Mouse (Mus musculus) ES-E14 (cell line): ENCODE data around the gene Golga7b. TPM values are rescaled to one million over a fixed set of nuclear protein-coding genes. Genes with fewer than 3 reads are reported as not detected.

ENCODE experiments used
- DNase-seq: peaks from one replicate; pipeline ENCODE4 v3.0.0-alpha.2; 2013; ENCODE audit warnings: low read depth, low spot score
- H3K27ac ChIP-seq: 2 replicates; pipeline ENCODE4 v1.5.1; 2012; ENCODE audit warnings: low read depth, mild to moderate bottlenecking, low read length, moderate library complexity, mixed read lengths; ENCODE audit not compliant: poor library complexity, insufficient read depth, severe bottlenecking
- H3K36me3 ChIP-seq: 2 replicates; pipeline ENCODE4 v1.6.1; 2012; ENCODE audit warnings: mild to moderate bottlenecking, low read length, moderate library complexity, mixed read lengths; ENCODE audit not compliant: control insufficient read depth, poor library complexity, insufficient read depth, severe bottlenecking
- H3K4me1 ChIP-seq, 2 experiments: fragments of 150-350 bp in 1 of 2; sonication (generic) in 1 of 2; 2 replicates each; pipeline ENCODE4 v1.6.1; 2012; ENCODE audit warnings: low read length in 2 of 2, mild to moderate bottlenecking in 1 of 2, mixed read lengths in 1 of 2; ENCODE audit not compliant: control insufficient read depth in 2 of 2, insufficient read depth in 2 of 2, poor library complexity in 1 of 2
- H3K4me3 ChIP-seq, 2 experiments: fragments of 150-350 bp in 1 of 2; sonication (generic) in 1 of 2; 2 replicates each; pipeline ENCODE4 v1.5.1; 2012; ENCODE audit warnings: low read length in 2 of 2, low read depth in 1 of 2, mild to moderate bottlenecking in 1 of 2, mixed read lengths in 1 of 2; ENCODE audit not compliant: insufficient read depth in 1 of 2, poor library complexity in 1 of 2, severe bottlenecking in 1 of 2
- H3K9ac ChIP-seq: 2 replicates; pipeline ENCODE4 v1.6.1; 2012; ENCODE audit warnings: low read depth, mild to moderate bottlenecking, low read length, mixed read lengths; ENCODE audit not compliant: poor library complexity, insufficient read depth, severe bottlenecking
- H3K9me3 ChIP-seq: fragments of 150-350 bp; sonication (generic); 2 replicates; pipeline ENCODE4 v1.6.1; 2012; ENCODE audit warnings: low read depth, mild to moderate bottlenecking, low read length; ENCODE audit not compliant: control insufficient read depth, insufficient read depth
- CHD2 ChIP-seq: IDR thresholded peaks from 2 replicates; pipeline ENCODE4 v1.6.1; 2014; ENCODE audit warnings: mild to moderate bottlenecking, low read depth, low read length, inconsistent platforms
- HCFC1 ChIP-seq: IDR thresholded peaks from 2 replicates; pipeline ENCODE4 v1.6.1; 2012; ENCODE audit warnings: low read length, inconsistent platforms, borderline replicate concordance; ENCODE audit not compliant: insufficient read depth
- MAFK ChIP-seq: IDR thresholded peaks from 2 replicates; pipeline ENCODE4 v1.6.1; 2014; ENCODE audit warnings: mild to moderate bottlenecking, low read depth, low read length, inconsistent platforms; ENCODE audit not compliant: insufficient read depth
- ZC3H11A ChIP-seq: IDR thresholded peaks from 2 replicates; pipeline ENCODE4 v1.6.1; 2012; ENCODE audit warnings: low read depth, mild to moderate bottlenecking, inconsistent platforms, low read length, borderline replicate concordance
- ZNF384 ChIP-seq: IDR thresholded peaks from 2 replicates; pipeline ENCODE4 v1.6.1; 2012; ENCODE audit warnings: low read depth, low read length, inconsistent platforms
- in situ Hi-C, 2 experiments: fragments of 600-800 bp; cut with MboI; formaldehyde crosslinking; loops; one replicate each; pipeline ENCODE4 v1.15.1; 2025; ENCODE audit warnings: low sequenced_read_pairs in 2 of 2, inconsistent platforms in 1 of 2; ENCODE audit not compliant: unreplicated experiment in 2 of 2
- total RNA-seq: library from RNA; depleted of rRNA; stranded (reverse); fragments of 300-350 nt; gene quantifications from 2 replicates; pipeline ENCODE4 v1.2.3, GENCODE M21; 2012

Gene Golga7b
- total RNA-seq, 1 experiment, result 0.09 TPM

DNA sequence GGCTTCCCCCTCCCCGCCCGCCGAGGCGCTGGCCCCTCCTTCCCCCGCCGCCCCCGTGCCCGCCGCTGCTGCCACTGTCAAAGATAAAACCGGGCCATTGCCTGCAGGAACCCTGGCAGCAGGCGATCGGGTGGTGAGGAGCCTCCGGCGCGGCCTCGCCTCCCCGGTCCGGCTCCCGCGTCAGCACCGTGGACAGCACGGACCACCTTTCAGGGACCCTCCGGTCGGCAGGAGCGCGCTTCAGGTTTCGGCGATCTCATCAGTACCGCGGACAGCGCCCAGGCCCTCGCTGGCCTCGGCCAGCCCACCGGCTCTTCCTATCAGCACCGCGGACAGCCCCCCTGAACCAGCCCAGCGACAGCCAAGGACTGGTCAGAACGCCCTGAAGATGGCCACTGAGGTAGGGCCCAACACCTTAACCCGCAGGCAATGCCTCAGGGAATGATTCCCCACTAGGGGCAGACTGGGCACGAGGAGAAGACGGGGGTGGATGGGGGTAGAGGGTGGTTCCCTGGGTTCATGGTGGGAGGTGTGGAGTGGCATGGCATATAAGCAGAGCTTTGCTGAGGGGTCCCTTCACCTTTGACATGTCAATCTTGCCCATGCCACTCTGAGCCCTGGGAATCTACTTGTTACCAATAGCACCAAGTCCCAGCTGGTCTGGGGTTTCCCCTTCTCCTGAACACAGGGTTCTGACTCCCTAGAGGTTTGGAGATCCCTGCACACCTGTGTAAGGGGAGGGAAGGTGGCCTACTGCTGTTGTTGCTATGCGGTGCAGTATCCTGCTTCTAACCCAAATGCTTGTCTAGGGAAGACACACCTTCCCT, 8.6 kb downstream of the Golga7b start:
- TF ChIP-seq ZC3H11A (no peak), HCFC1 (peak; percentile 49; the same call in 1 of the 2 replicates)
- DNase-seq, result peak; percentile 81
- no peak overlapping the region for H3K9ac ChIP-seq
- no peaks in the 10 kb centered on the region for H3K9me3 ChIP-seq
- peak overlapping the region in 1 of 2 experiments; percentile 55; a peak in 2 of 4 replicates for H3K4me3 ChIP-seq
- no peaks in the 10 kb centered on the region for H3K4me1 ChIP-seq
- H3K36me3 ChIP-seq, result no peaks in the 10 kb centered on the region
- no peak overlapping the region for H3K27ac ChIP-seq
- in situ Hi-C loops, result no loop called here

GRCm38 (mm10) chr19:42256611-42257240, 9.4 kb downstream of the Golga7b start:
- in situ Hi-C loops, result no loop called here
- TF ChIP-seq MAFK (no peak), HCFC1 (no peak), CHD2 (no peak), ZC3H11A (no peak), ZNF384 (no peak)
- no peaks in the 10 kb centered on the region for H3K9me3 ChIP-seq
- H3K9ac ChIP-seq, result no peak overlapping the region
- H3K36me3 ChIP-seq, result no peaks in the 10 kb centered on the region
- H3K27ac ChIP-seq, result no peak overlapping the region
- H3K4me3 ChIP-seq, result no peak overlapping the region
- no peaks in the 10 kb centered on the region for H3K4me1 ChIP-seq
- DNase-seq, result no peak

DNA sequence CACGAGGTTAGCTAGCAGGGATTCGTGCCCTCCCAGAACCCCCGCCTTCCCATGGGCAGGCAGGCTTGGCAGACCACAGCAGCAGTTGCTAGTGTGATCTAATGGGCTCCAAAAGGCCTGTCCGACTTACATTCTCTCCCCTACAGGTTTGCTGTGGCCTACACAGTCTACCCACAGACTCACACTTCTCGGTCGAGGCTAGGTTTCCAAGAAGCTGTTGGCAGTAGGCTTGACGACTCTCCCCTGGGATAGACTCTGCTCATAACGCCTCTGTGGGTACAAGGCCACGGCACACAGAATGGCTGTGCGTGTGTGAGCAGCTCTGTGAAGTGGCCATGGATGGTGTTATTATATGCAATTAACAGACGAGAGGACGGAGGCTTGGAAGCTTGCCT, 9.9 kb downstream of the Golga7b start:
- TF ChIP-seq CHD2 (no peak), HCFC1 (no peak), MAFK (no peak), ZNF384 (no peak), ZC3H11A (no peak)
- DNase-seq, result no peak
- Histone ChIP-seq H3K27ac (no peak overlapping the region), H3K4me3 (no peak overlapping the region), H3K9ac (no peak overlapping the region), H3K9me3 (no peaks in the 10 kb centered on the region), H3K36me3 (no peaks in the 10 kb centered on the region), H3K4me1 (no peaks in the 10 kb centered on the region)
- in situ Hi-C loops, result no loop called here

DNA sequence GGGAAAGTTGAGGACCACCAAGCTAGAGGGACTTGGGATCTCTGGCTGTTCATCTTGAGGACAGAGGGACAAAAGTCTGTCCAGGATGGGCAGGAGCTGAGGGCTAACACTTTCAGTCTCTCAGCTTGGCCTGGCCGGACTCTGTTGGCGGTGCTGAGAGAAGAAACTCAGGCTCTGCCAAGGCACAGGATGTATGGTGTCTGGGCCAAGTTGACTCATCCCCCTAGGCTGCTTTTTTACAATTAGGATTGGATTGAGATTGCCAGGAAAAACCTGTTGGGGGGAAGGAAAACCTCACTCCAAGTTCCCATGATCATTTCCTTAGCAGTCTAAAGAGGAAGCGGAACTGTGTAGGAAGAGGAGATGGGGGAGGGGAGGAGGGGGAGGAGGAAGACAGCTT, 10.7 kb downstream of the Golga7b start:
- in situ Hi-C loops, result no loop called here
- Histone ChIP-seq H3K9me3 (no peaks in the 10 kb centered on the region), H3K36me3 (no peaks in the 10 kb centered on the region), H3K4me3 (no peak overlapping the region), H3K27ac (no peak overlapping the region), H3K4me1 (no peaks in the 10 kb centered on the region), H3K9ac (no peak overlapping the region)
- TF ChIP-seq ZC3H11A (no peak), CHD2 (no peak), HCFC1 (no peak), MAFK (no peak), ZNF384 (no peak)
- DNase-seq, result no peak
